Mouse (Mus musculus) adrenal gland (tissue): Measurements from ENCODE around the gene Apba1.

Experiments used
- intact Hi-C: fragments of 180-260 bp; cut with DNase I; formaldehyde crosslinking; loops from one replicate; pipeline ENCODE4 v1.15.1; 2025

Gene Apba1

GRCm38 (mm10) chr19:23803221-23803870 is 44.7 kb downstream of the Apba1 start:
- intact Hi-C loops: no loop called here

GRCm38 (mm10) chr19:23806796-23807195 is 48.1 kb downstream of the Apba1 start:
- intact Hi-C loops: no loop called here

GRCm38 (mm10) chr19:23807371-23807770 is 48.7 kb downstream of the Apba1 start:
- intact Hi-C loops: no loop called here

GRCm38 (mm10) chr19:23809236-23809635 is 50.5 kb downstream of the Apba1 start:
- intact Hi-C loops: no loop called here

GRCm38 (mm10) chr19:23810512-23810911 is 51.8 kb downstream of the Apba1 start:
- intact Hi-C loops: no loop called here

- intact Hi-C loops: no loop called here
Observed at GRCm38 (mm10) chr19:23810976-23811375, 52.3 kb downstream of the Apba1 start.

- intact Hi-C loops: no loop called here
Observed at GRCm38 (mm10) chr19:23816762-23817161, 58.1 kb downstream of the Apba1 start.

GRCm38 (mm10) chr19:23817196-23817595 is 58.5 kb downstream of the Apba1 start:
- intact Hi-C loops: no loop called here

- intact Hi-C loops: no loop called here
Observed at GRCm38 (mm10) chr19:23819882-23820281, 61.2 kb downstream of the Apba1 start.

- intact Hi-C loops: no loop called here
Observed at GRCm38 (mm10) chr19:23822497-23822896, 63.8 kb downstream of the Apba1 start.

- intact Hi-C loops: no loop called here
Observed at GRCm38 (mm10) chr19:23823533-23823932, 64.8 kb downstream of the Apba1 start.

- intact Hi-C loops: no loop called here
Observed at GRCm38 (mm10) chr19:23826251-23826650, 67.6 kb downstream of the Apba1 start.

GRCm38 (mm10) chr19:23830761-23831160 is 72.1 kb downstream of the Apba1 start:
- intact Hi-C loops: no loop called here

GRCm38 (mm10) chr19:23833685-23834682 is 75.3 kb downstream of the Apba1 start:
- intact Hi-C loops: no loop called here

- intact Hi-C loops: no loop called here
Observed at GRCm38 (mm10) chr19:23834721-23835120, 76.0 kb downstream of the Apba1 start.

- intact Hi-C loops: no loop called here
Observed at GRCm38 (mm10) chr19:23855832-23856231, 97.1 kb downstream of the Apba1 start.

- intact Hi-C loops: no loop called here
Observed at GRCm38 (mm10) chr19:23858091-23858490, 99.4 kb downstream of the Apba1 start.

- intact Hi-C loops: no loop called here
Observed at GRCm38 (mm10) chr19:23858781-23859180, 100.1 kb downstream of the Apba1 start.

GRCm38 (mm10) chr19:23860151-23860820 is 101.6 kb downstream of the Apba1 start:
- intact Hi-C loops: loop anchor here (2.0 to 10.0 kb wide), 2 partner anchors 101 to 405 kb away; no protein-coding TSS in a partner anchor

- intact Hi-C loops: loop anchor here (10.0 kb wide), 1 partner anchor 402 kb away; no protein-coding TSS in a partner anchor
Observed at GRCm38 (mm10) chr19:23862736-23863135, 104.0 kb downstream of the Apba1 start.

- intact Hi-C loops: loop anchor here (10.0 kb wide), 1 partner anchor 401 kb away; no protein-coding TSS in a partner anchor
Observed at GRCm38 (mm10) chr19:23863959-23864358, 105.3 kb downstream of the Apba1 start.
